Mouse (Mus musculus): ENCODE measurements around the gene Ankrd61.

DNA sequence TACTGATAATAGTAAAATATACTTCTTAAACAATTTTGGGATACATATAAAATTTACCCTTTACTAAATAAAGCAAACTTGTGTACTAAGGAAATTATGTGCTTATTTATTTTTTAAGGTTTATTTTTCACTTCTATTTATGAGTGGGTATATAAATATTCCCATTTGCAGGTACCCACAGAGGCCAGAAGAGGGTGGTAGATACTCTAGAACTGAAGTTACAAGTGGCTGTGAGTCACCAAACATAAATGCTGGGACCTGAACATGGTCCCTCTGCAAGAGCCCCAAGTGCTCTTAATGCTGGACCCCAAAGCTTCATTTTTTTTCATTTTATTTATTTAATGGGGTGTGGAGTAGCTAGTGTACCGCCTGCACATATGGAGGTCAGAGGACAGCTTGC, 36.4 kb upstream of the Ankrd61 start:
- no peak for TF ChIP-seq EP300 (IDR thresholded peaks at IDR 0.05)
- TF ChIP-seq CTCF (IDR thresholded peaks at IDR 0.05), result peak; percentile 11; the same call in 1 of the 2 replicates

Measured in lung, postnatal 0 days (tissue).